Mouse (Mus musculus) ovary, postnatal 10 days (tissue): ENCODE results near the gene Mllt3.

Source experiments
- DNase-seq: peaks from one replicate; pipeline ENCODE4 v3.0.0; 2022; ENCODE audit warnings: low spot score

The Mllt3 gene

GRCm38 (mm10) chr4:87774515-87774914 is 258.6 kb downstream of the Mllt3 start:
- no peak for DNase-seq

GRCm38 (mm10) chr4:87767711-87768561 is 265.2 kb downstream of the Mllt3 start:
- no peak for DNase-seq

- DNase-seq, result no peak
Observed at GRCm38 (mm10) chr4:87765729-87766128, 267.4 kb downstream of the Mllt3 start.

- DNase-seq, result no peak
Observed at GRCm38 (mm10) chr4:87761075-87761474, 272.1 kb downstream of the Mllt3 start.

- DNase-seq, result no peak
Observed at GRCm38 (mm10) chr4:87760297-87760696, 272.9 kb downstream of the Mllt3 start.

- no peak for DNase-seq
Observed at GRCm38 (mm10) chr4:87759625-87760024, 273.5 kb downstream of the Mllt3 start.

- DNase-seq, result no peak
Observed at GRCm38 (mm10) chr4:87759110-87759509, 274.1 kb downstream of the Mllt3 start.

GRCm38 (mm10) chr4:87751515-87751864 is 281.7 kb downstream of the Mllt3 start:
- no peak for DNase-seq

- no peak for DNase-seq
Observed at GRCm38 (mm10) chr4:87750856-87751514, 282.2 kb downstream of the Mllt3 start.

GRCm38 (mm10) chr4:87749532-87750234 is 283.5 kb downstream of the Mllt3 start:
- no peak for DNase-seq

- DNase-seq, result no peak
Observed at GRCm38 (mm10) chr4:87745016-87745645, 288.0 kb downstream of the Mllt3 start.

- no peak for DNase-seq
Observed at GRCm38 (mm10) chr4:87739524-87740128, 293.5 kb downstream of the Mllt3 start.

GRCm38 (mm10) chr4:87739104-87739503 is 294.1 kb downstream of the Mllt3 start:
- DNase-seq, result no peak

- no peak for DNase-seq
Observed at GRCm38 (mm10) chr4:87737201-87737806, 295.9 kb downstream of the Mllt3 start.

GRCm38 (mm10) chr4:87736779-87737178 is 296.4 kb downstream of the Mllt3 start:
- DNase-seq, result no peak

- no peak for DNase-seq
Observed at GRCm38 (mm10) chr4:87731118-87731672, 302.0 kb downstream of the Mllt3 start.

- DNase-seq, result no peak
Observed at GRCm38 (mm10) chr4:87728581-87728980, 304.6 kb downstream of the Mllt3 start.

- no peak for DNase-seq
Observed at GRCm38 (mm10) chr4:87723448-87723847, 309.7 kb downstream of the Mllt3 start.
